Comparison of ENCODE assay signal across 17 mouse cellular contexts in genomic region chr14:105074376-105074775, GRCm38 (mm10).
"Had no signal": no experiment of that assay in that cellular context is flagged by ENCODE, and none has a peak within 500 bp of the region (broad histone marks: within the 10 kb centered on the region; RNA-seq: fewer than 3 reads in every experiment).

No protein-coding gene starts in this region.

- DNase-seq: gastrocnemius, adult 2 months; gastrocnemius, postnatal 10 days; gastrocnemius, postnatal 36 days; heart, adult 11 months; heart, adult 2 months; heart, postnatal 14 days; heart, postnatal 36 days; kidney, adult 11 months; kidney, adult 2 months; kidney, adult 9 months; kidney, postnatal 14 days; kidney, postnatal 36 days; layer of hippocampus, adult 9-11 months; layer of hippocampus, postnatal 36 days; liver; liver, embryonic 13.5 days; liver, postnatal 0 days had no signal
